Mouse (Mus musculus): ENCODE measurements around the gene Ranbp9. TPM values are rescaled to one million over a fixed set of nuclear protein-coding genes. Genes with fewer than 3 reads are reported as not detected.

Gene Ranbp9
- polyA plus RNA-seq, 1 experiment from 2014 or later, result 12.4 TPM

DNA sequence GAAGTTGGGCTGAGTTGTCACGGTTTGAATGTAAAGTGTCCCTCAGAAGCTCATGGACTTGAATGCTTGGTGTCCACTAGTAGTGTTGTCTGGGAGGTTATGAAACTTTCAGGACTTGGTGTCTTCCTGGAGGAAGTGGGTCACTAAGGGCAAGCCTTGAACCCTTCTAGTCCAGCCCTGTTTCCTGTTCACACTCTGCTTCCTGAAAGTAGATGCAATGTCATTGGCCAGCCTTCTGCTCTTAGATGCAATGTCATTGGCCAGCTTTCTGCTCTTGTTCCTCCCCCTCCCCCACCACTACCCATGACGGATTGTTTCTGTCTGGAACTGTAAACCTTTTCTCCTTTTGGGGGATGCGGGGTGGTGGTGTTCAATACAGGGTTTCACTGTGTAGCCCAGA lies 31.7 kb upstream of the Ranbp9 start:
- H3K9ac ChIP-seq (replicated peaks; ENCODE audit: low read depth), result no peak overlapping the region

DNA sequence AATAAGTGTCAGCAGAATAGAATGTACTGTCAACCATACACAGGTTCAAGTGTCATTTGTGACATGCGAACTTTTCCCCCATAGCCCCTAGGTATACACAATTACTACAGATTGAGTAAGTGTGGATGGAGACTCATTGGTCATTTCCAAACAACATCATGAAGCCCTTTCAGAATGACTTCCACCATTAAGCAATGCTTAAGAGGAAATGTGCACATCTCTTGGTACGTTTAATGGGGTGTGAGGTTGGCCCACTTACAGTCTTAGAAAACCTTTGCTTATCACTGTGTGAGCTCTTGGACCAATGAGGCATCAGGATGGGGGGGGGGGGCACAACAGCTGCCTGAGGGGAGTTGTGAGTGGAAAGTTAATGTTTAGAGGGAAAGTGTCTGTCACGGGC lies 24.7 kb upstream of the Ranbp9 start:
- no peak overlapping the region for H3K27ac ChIP-seq (ENCODE audit: low read length)
- no peak overlapping the region for H3K4me2 ChIP-seq (replicated peaks; ENCODE audit: low read depth, low read length)
- ATAC-seq (peak; percentile 27; the same call in 1 of the 2 replicates), DNase-seq (ENCODE audit: low spot score) (peak; percentile 63)
- WGBS, result 68% methylated on average over 3 of the region's 3 CpGs
- no peaks in the 10 kb centered on the region for H3K36me3 ChIP-seq (ENCODE audit: insufficient read depth, low read length)
- H3K4me1 ChIP-seq (ENCODE audit: insufficient read depth, low read depth, low read length), result peaks cover 6% of the 10 kb centered on the region; the same call in 1 of the 2 replicates
- no peak overlapping the region for H3K9ac ChIP-seq (replicated peaks; ENCODE audit: low read depth)
- H3K4me3 ChIP-seq (ENCODE audit: low read depth, low read length), result no peak overlapping the region
- no peaks in the 10 kb centered on the region for H3K9me3 ChIP-seq (ENCODE audit: low read length)
- TF ChIP-seq EP300 (IDR thresholded peaks at IDR 0.05), result no peak
- no peak for TF ChIP-seq CTCF (IDR thresholded peaks at IDR 0.05)
- H3K27me3 ChIP-seq (replicated peaks; ENCODE audit: insufficient read depth, low read length), result no peaks in the 10 kb centered on the region

More for the DNA sequence above, 31.7 kb upstream of the Ranbp9 start:
- H3K36me3 ChIP-seq (ENCODE audit: insufficient read depth, low read length), result no peaks in the 10 kb centered on the region
- 74% methylated on average over 3 of the region's 3 CpGs for WGBS
- no peak overlapping the region for H3K4me3 ChIP-seq (ENCODE audit: low read depth, low read length)
- no peak overlapping the region for H3K4me2 ChIP-seq (replicated peaks; ENCODE audit: low read depth, low read length)
- ATAC-seq (no peak), DNase-seq (ENCODE audit: low spot score) (no peak)
- TF ChIP-seq CTCF (IDR thresholded peaks at IDR 0.05) (no peak), EP300 (IDR thresholded peaks at IDR 0.05) (no peak)
- H3K27ac ChIP-seq (ENCODE audit: low read length), result no peak overlapping the region
- H3K4me1 ChIP-seq (ENCODE audit: insufficient read depth, low read depth, low read length), result no peaks in the 10 kb centered on the region
- no peaks in the 10 kb centered on the region for H3K9me3 ChIP-seq (ENCODE audit: low read length)
- H3K27me3 ChIP-seq (replicated peaks; ENCODE audit: insufficient read depth, low read length), result no peaks in the 10 kb centered on the region

DNA sequence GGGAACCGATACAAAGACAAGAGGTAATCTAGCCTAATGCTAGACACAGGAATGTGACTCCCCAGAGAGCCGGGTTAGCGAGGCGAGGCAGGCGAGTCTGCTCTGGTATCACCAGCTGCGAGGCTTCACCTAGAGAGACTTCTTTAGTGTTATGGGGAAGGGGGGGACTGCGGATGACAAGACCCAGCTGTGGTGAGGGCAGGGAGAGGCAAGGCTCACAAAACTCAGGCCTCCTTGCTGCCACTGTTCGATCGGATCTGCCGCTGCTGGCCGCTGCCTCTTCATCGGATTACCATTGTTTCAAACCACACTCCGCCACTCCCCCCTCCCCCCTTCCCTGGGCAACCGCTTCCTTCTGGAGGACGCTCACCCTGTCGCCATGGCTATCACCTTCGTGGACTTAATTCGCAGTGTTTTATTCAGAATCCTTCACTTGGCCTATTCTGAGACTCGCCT lies 22.3 kb upstream of the Ranbp9 start:
- H3K9me3 ChIP-seq (ENCODE audit: low read length), result no peaks in the 10 kb centered on the region
- no peak overlapping the region for H3K9ac ChIP-seq (replicated peaks; ENCODE audit: low read depth)
- TF ChIP-seq EP300 (IDR thresholded peaks at IDR 0.05), result peak; percentile 64
- TF ChIP-seq CTCF (IDR thresholded peaks at IDR 0.05), result peak; percentile 19
- H3K27ac ChIP-seq (ENCODE audit: low read length), result peak overlapping the region; percentile 75
- H3K36me3 ChIP-seq (ENCODE audit: insufficient read depth, low read length), result no peaks in the 10 kb centered on the region
- ATAC-seq (peak; percentile 87), DNase-seq (ENCODE audit: low spot score) (peak; percentile 86)
- H3K27me3 ChIP-seq (replicated peaks; ENCODE audit: insufficient read depth, low read length), result no peaks in the 10 kb centered on the region
- WGBS, result 4% methylated on average over 18 of the region's 19 CpGs
- peak overlapping the region; percentile 54 for H3K4me2 ChIP-seq (replicated peaks; ENCODE audit: low read depth, low read length)
- H3K4me3 ChIP-seq (ENCODE audit: low read depth, low read length), result peak overlapping the region; percentile 24
- H3K4me1 ChIP-seq (ENCODE audit: insufficient read depth, low read depth, low read length), result peaks cover 6% of the 10 kb centered on the region; the same call in 1 of the 2 replicates

DNA sequence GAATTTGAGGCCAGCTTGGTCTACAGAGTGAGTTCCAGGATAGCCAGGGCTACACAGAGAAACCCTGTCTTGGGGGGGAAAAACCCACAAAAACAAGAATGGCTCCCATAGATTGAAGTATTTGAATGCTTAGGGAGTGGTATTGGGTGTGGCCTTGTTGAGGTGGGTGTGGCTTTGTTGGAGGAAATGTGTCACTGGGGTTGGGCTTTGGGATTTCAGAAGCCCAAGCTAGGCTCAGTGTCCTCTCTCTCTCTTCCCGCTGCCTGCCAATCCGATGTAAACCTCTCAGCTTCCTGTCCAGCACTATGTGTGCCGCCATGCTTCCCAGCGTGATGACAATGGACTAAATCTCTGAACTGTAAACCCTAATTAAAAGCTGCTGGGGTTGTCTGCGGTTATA lies 20.5 kb upstream of the Ranbp9 start:
- TF ChIP-seq CTCF (IDR thresholded peaks at IDR 0.05) (no peak), EP300 (IDR thresholded peaks at IDR 0.05) (no peak)
- no peak overlapping the region for H3K4me3 ChIP-seq (ENCODE audit: low read depth, low read length)
- no peak overlapping the region for H3K4me2 ChIP-seq (replicated peaks; ENCODE audit: low read depth, low read length)
- no peak overlapping the region for H3K9ac ChIP-seq (replicated peaks; ENCODE audit: low read depth)
- H3K4me1 ChIP-seq (ENCODE audit: insufficient read depth, low read depth, low read length), result peaks cover 6% of the 10 kb centered on the region; the same call in 1 of the 2 replicates
- DNase-seq (ENCODE audit: low spot score) (no peak), ATAC-seq (no peak)
- no peak overlapping the region for H3K27ac ChIP-seq (ENCODE audit: low read length)
- H3K9me3 ChIP-seq (ENCODE audit: low read length), result no peaks in the 10 kb centered on the region
- WGBS, result 86% methylated on average over 5 of the region's 5 CpGs
- H3K27me3 ChIP-seq (replicated peaks; ENCODE audit: insufficient read depth, low read length), result no peaks in the 10 kb centered on the region
- no peaks in the 10 kb centered on the region for H3K36me3 ChIP-seq (ENCODE audit: insufficient read depth, low read length)

DNA sequence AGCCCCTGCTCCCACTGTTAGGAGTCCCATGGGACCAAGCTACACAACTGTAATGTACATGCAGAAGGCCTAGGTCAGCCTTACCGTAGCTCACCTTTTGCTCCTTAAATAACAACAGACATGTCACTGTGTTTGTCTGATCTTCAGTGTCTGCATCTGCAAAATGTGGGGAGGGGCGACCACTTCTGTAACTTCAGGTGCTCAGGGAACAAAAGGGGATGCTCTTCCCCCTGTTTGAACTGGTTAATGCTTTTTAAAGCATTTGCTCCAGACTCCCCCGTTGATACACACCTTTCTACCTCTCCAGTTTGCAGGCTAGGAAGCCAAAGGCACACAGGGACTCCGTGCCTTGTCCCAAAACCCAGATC lies 19.4 kb upstream of the Ranbp9 start:
- peaks cover 6% of the 10 kb centered on the region; the same call in 1 of the 2 replicates for H3K4me1 ChIP-seq (ENCODE audit: insufficient read depth, low read depth, low read length)
- ATAC-seq (no peak), DNase-seq (ENCODE audit: low spot score) (no peak)
- H3K9ac ChIP-seq (replicated peaks; ENCODE audit: low read depth), result no peak overlapping the region
- no peak for TF ChIP-seq CTCF (IDR thresholded peaks at IDR 0.05)
- TF ChIP-seq EP300 (IDR thresholded peaks at IDR 0.05), result no peak
- no peaks in the 10 kb centered on the region for H3K27me3 ChIP-seq (replicated peaks; ENCODE audit: insufficient read depth, low read length)
- 91% methylated on average over 4 of the region's 4 CpGs for WGBS
- H3K4me2 ChIP-seq (replicated peaks; ENCODE audit: low read depth, low read length), result no peak overlapping the region
- no peak overlapping the region for H3K27ac ChIP-seq (ENCODE audit: low read length)
- H3K4me3 ChIP-seq (ENCODE audit: low read depth, low read length), result no peak overlapping the region
- no peaks in the 10 kb centered on the region for H3K9me3 ChIP-seq (ENCODE audit: low read length)
- H3K36me3 ChIP-seq (ENCODE audit: insufficient read depth, low read length), result no peaks in the 10 kb centered on the region

DNA sequence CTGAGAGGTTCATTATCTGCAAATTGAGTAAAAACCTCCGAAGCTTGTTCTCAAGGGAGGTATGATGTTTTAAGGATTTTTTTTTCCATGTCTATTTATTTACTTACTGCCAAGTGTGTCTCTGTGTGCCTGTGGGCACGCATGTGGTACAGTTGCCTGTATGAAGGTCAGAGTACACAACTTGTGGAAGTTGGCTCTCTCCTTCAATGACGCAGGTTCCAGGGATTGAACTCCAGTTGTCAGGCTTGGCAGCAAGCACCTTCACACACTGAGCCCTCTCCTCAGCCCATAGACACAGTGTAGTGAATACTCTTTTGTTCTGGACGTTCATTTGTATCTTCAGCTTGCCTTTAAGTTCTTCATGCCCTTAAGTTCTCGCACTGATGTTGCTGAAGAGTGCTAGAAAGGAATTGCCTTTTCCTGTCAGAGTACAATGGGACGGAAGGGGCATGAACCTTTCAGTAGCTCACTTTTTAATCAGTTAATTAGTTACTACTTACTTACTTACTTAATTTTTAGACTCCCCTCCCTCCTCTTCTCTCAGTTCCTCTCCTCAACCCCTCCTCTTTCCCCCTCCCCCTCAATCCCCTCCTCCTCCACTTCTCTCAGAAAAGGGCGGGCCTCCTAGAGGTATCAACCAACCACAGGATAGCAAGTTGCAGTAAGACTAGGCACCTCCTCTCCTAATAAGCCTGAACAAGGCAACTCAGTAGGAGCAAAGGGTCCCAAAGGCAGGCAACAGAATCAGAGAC lies 18.8 kb upstream of the Ranbp9 start:
- no peak for DNase-seq (ENCODE audit: low spot score)
- ATAC-seq, result no peak
- no peak overlapping the region for H3K4me3 ChIP-seq (ENCODE audit: low read depth, low read length)
- TF ChIP-seq CTCF (IDR thresholded peaks at IDR 0.05), result no peak
- no peak for TF ChIP-seq EP300 (IDR thresholded peaks at IDR 0.05)
- H3K36me3 ChIP-seq (ENCODE audit: insufficient read depth, low read length), result no peaks in the 10 kb centered on the region
- H3K27ac ChIP-seq (ENCODE audit: low read length), result 0 out of 2 replicates have a peak overlapping the region, but pooled peaks have one; percentile 47
- no peaks in the 10 kb centered on the region for H3K27me3 ChIP-seq (replicated peaks; ENCODE audit: insufficient read depth, low read length)
- no peak overlapping the region for H3K9ac ChIP-seq (replicated peaks; ENCODE audit: low read depth)
- no peaks in the 10 kb centered on the region for H3K9me3 ChIP-seq (ENCODE audit: low read length)
- no peak overlapping the region for H3K4me2 ChIP-seq (replicated peaks; ENCODE audit: low read depth, low read length)
- WGBS, result 48% methylated on average over 7 of the region's 7 CpGs
- H3K4me1 ChIP-seq (ENCODE audit: insufficient read depth, low read depth, low read length), result peaks cover 6% of the 10 kb centered on the region; the same call in 1 of the 2 replicates
